Mouse (Mus musculus) lung, postnatal 0 days (tissue): Measurements from ENCODE around the gene Actl7a. TPM values are rescaled to one million over a fixed set of nuclear protein-coding genes. Genes with fewer than 3 reads are reported as not detected.
A peak's percentile ranks its signal among the peaks of the same experiment; 100 is the strongest.

Experiments used
- ATAC-seq: fragments of 200-750 bp; cut with Nextera tagmentation; 2 replicates; pipeline ENCODE4 v1.8.0; 2017; ENCODE audit warnings: moderate library complexity
- DNase-seq: peaks from one replicate; pipeline ENCODE4 v3.0.0-alpha.2; 2016; ENCODE audit warnings: low spot score
- H3K27ac ChIP-seq: fragments of 300-500 bp; sonication (generic); 2 replicates; pipeline ENCODE4 v1.5.1; 2014; ENCODE audit warnings: antibody characterized with exemption, mild to moderate bottlenecking, low read length, mixed read lengths
- H3K27me3 ChIP-seq: fragments of 300-500 bp; sonication (generic); replicated peaks from 2 replicates; pipeline ENCODE4 v1.6.1; 2014; ENCODE audit warnings: low read length, mixed read lengths; ENCODE audit not compliant: insufficient read depth
- H3K36me3 ChIP-seq: fragments of 300-500 bp; sonication (generic); 2 replicates; pipeline ENCODE4 v1.6.1; 2014; ENCODE audit warnings: low read length, mixed read lengths; ENCODE audit not compliant: insufficient read depth
- H3K4me1 ChIP-seq: fragments of 300-500 bp; sonication (generic); 2 replicates; pipeline ENCODE4 v1.6.1; 2014; ENCODE audit warnings: antibody characterized with exemption, low read depth, low read length, mixed read lengths; ENCODE audit not compliant: insufficient read depth
- H3K4me2 ChIP-seq: fragments of 300-500 bp; sonication (generic); replicated peaks from 2 replicates; pipeline ENCODE4 v1.6.1; 2014; ENCODE audit warnings: low read depth, mild to moderate bottlenecking, low read length, moderate library complexity, mixed read lengths
- H3K4me3 ChIP-seq: fragments of 300-500 bp; sonication (generic); 2 replicates; pipeline ENCODE4 v1.5.1; 2014; ENCODE audit warnings: low read depth, low read length
- H3K9ac ChIP-seq: fragments of 300-500 bp; sonication (generic); replicated peaks from 2 replicates; pipeline ENCODE4 v1.6.1; 2014; ENCODE audit warnings: low read depth, mild to moderate bottlenecking
- H3K9me3 ChIP-seq: fragments of 300-500 bp; sonication (generic); 2 replicates; pipeline ENCODE4 v1.6.1; 2016; ENCODE audit warnings: low read length, mixed read lengths
- CTCF ChIP-seq: IDR thresholded peaks from 2 replicates; pipeline ENCODE4 v1.5.1; 2016; ENCODE audit warnings: antibody characterized with exemption, mild to moderate bottlenecking
- EP300 ChIP-seq: IDR thresholded peaks from 2 replicates; pipeline ENCODE4 v1.6.1; 2016; ENCODE audit warnings: antibody characterized with exemption, mild to moderate bottlenecking, control low read depth
- WGBS: fragments of 180-500 bp; shearing (Covaris S2); extraction: QIAGEN DNeasy Blood & Tissue Kit; methylation state at CpG from one replicate; pipeline ENCODE4 v1.1.7; 2014; 5-methylcytosine and 5-hydroxymethylcytosine counted together
- polyA plus RNA-seq: library from polyadenylated mRNA; unstranded; fragments of >200 nt; fragmentation: Nextera tagmentation; extraction: Ambion mirVana; gene quantifications from 2 replicates; pipeline ENCODE4 v1.2.1, GENCODE M21; 2015

The Actl7a gene
- polyA plus RNA-seq, 1 experiment from 2014 or later: not detected

DNA sequence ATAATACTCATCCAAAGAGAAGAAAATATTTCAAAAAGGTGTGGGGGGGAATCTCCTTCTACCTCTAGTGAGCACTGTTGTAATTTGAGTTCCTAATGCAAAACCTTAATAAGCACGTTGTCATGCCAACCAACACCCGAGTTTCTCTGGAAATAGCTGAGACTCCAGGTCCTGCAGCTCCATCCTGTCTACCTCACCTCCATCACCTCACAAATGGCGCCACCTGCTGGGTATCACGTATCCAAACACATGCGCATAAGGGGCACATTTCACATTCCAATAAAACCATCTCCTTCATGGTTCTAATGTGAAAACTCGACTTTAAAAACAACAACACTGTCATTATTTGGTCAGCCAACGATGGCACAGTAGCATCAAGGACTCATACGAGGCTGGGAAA is 17.4 kb upstream of the Actl7a start:
- no peaks in the 10 kb centered on the region for H3K36me3 ChIP-seq
- DNase-seq (peak; percentile 25), ATAC-seq (no peak)
- no peaks in the 10 kb centered on the region for H3K27me3 ChIP-seq
- no peak overlapping the region for H3K4me2 ChIP-seq
- TF ChIP-seq CTCF (peak; percentile 53), EP300 (no peak)
- no peak overlapping the region for H3K9ac ChIP-seq
- no peaks in the 10 kb centered on the region for H3K4me1 ChIP-seq
- H3K4me3 ChIP-seq: no peak overlapping the region
- H3K27ac ChIP-seq: no peak overlapping the region
- WGBS: 49% methylated on average over 8 of the region's 8 CpGs
- no peaks in the 10 kb centered on the region for H3K9me3 ChIP-seq

DNA sequence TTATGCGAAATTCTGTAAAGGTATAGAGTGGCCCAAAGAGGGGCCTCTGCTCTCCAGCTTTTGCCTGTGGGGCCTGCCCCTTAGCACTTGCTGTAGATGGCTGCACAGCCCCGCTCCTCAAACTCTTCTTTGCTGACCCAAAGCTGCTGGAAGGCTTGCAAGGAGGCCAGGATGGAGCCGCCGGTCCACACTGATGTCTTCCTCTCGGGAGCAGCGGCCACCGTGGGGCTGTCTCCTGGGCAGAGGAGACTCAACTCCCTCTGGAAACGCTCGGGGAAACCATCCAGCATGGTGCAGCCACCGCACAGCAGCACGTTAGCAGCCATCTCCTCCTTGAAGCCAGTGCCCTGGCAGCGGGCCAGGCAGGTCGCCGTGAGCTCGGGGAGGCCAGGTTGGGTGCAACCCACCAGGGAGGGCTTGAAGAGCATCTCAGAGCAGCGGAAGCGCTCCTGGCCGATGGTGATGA is 3.2 kb upstream of the Actl7a start, which contains the start of gene Gm26657:
Gene Gm26657 (plus strand): TSS at position 51 of the 466 bp plus-strand sequence.
- H3K36me3 ChIP-seq: no peaks in the 10 kb centered on the region
- no peak within 1 kb of the TSS for H3K9ac ChIP-seq
- H3K4me1 ChIP-seq: no peaks in the 10 kb centered on the region
- TF ChIP-seq EP300 (no peak), CTCF (no peak)
- H3K9me3 ChIP-seq: no peaks in the 10 kb centered on the region
- no peak for DNase-seq
- H3K27me3 ChIP-seq: no peaks in the 10 kb centered on the region
- WGBS: 78% methylated on average over 18 of the region's 18 CpGs
- H3K27ac ChIP-seq: no peak within 1 kb of the TSS
- no peak within 1 kb of the TSS for H3K4me2 ChIP-seq
- ATAC-seq: no peak
- no peak within 1 kb of the TSS for H3K4me3 ChIP-seq

DNA sequence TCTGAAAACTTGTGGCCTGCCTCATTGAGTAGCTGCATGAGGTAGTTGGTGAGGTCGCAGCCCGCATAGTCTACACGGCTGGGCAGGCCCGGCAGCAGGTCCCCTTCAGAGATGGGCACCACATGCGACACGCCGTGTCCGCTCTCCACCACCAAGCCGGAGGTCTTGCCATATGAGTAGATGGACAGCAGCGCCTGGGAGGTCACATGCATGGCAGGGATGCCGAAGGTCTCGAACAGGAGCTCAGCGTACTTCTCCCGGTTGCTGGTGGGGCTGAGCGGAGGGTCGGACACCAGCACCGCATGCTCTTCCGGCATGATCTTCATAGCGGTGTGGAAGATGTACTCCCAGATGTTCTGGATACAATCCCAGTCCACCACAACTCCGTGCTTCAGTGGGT is 2.6 kb upstream of the Actl7a start:
- WGBS: 94% methylated on average over 20 of the region's 20 CpGs
- H3K4me2 ChIP-seq: no peak overlapping the region
- H3K27me3 ChIP-seq: no peaks in the 10 kb centered on the region
- TF ChIP-seq CTCF (no peak), EP300 (no peak)
- H3K36me3 ChIP-seq: no peaks in the 10 kb centered on the region
- H3K4me1 ChIP-seq: no peaks in the 10 kb centered on the region
- DNase-seq (no peak), ATAC-seq (no peak)
- no peak overlapping the region for H3K4me3 ChIP-seq
- no peaks in the 10 kb centered on the region for H3K9me3 ChIP-seq
- H3K9ac ChIP-seq: no peak overlapping the region
- H3K27ac ChIP-seq: no peak overlapping the region

DNA sequence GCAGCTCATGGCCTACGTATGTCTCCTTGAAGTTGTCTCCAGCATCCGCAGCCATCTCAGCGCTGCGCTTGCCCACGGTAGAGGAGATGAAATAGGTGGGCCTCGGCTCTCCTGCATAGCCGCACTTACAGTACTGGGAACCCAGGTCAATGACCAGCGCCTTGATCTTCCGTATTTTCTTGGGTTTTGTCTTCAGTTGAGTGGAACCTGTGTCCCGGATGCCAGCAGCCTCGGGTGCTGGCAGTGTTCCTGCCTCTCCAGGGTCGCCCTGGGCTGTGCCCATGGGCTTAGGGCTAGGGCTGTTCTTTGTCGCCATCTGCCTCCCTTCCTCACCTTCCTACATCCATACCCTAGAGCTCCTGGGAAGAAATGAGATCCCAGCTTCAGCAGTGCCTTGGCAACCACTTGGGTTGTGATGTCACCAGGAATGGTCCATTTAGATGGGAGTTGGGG is 2.1 kb upstream of the Actl7a start, which contains the start of gene Actl7b:
Gene Actl7b (minus strand): TSS at position 403 of the 453 bp plus-strand sequence.
- Histone ChIP-seq H3K9me3 (no peaks in the 10 kb centered on the region), H3K4me1 (no peaks in the 10 kb centered on the region), H3K36me3 (no peaks in the 10 kb centered on the region), H3K27ac (no peak within 1 kb of the TSS), H3K4me3 (no peak within 1 kb of the TSS), H3K9ac (no peak within 1 kb of the TSS), H3K27me3 (no peaks in the 10 kb centered on the region), H3K4me2 (no peak within 1 kb of the TSS)
- ATAC-seq: no peak
- 92% methylated on average over 13 of the region's 13 CpGs for WGBS
- DNase-seq: no peak
- TF ChIP-seq CTCF (no peak), EP300 (no peak)

DNA sequence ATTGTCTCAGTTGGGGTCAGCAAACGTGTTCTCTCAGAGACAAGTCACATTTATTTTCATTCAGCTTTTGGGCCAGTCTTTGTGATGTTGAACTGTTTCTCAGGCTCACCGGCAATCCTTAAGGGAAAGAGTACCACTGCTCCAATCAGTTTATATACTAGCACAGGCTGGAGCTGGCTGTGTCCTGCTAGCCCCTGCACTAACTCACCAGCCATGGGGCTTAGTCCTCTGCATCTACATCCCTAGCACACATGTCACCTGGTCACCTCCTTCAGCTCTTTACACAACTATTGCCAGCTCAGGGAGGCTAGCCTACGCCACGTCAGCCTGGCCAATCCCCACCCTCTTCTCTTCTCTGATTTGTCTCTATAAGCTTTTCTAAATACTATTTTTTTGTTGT is 515 bp upstream of the Actl7a start:
- Histone ChIP-seq H3K9ac (no peak overlapping the region), H3K27ac (no peak overlapping the region), H3K36me3 (no peaks in the 10 kb centered on the region), H3K9me3 (no peaks in the 10 kb centered on the region), H3K4me2 (no peak overlapping the region), H3K4me3 (no peak overlapping the region), H3K27me3 (no peaks in the 10 kb centered on the region), H3K4me1 (no peaks in the 10 kb centered on the region)
- no peak for DNase-seq
- ATAC-seq: no peak
- WGBS: 85% methylated on average over 4 of the region's 4 CpGs
- no peak for TF ChIP-seq CTCF
- no peak for TF ChIP-seq EP300

DNA sequence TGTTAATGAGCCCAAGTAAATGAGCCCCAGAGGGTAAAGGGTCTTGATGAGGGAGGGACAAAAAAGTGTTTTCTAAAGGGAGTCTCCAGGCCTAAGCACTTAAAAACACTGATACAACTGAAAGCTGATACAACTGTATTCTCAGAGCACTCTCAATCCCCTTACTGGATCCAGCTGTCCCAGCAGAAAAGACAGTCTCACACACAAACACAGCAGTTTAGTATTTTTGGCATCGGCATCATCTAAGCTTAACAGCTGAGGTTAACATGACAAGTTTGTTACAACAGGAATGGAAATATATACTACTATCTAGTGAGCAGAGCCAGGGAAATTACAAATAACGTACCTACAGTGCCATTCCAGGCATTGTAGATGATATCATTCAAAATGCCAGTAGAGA is 3.1 kb downstream of the Actl7a start:
- DNase-seq (no peak), ATAC-seq (no peak)
- no peaks in the 10 kb centered on the region for H3K4me1 ChIP-seq
- H3K4me2 ChIP-seq: no peak overlapping the region
- no peak overlapping the region for H3K4me3 ChIP-seq
- H3K9ac ChIP-seq: no peak overlapping the region
- no peaks in the 10 kb centered on the region for H3K9me3 ChIP-seq
- H3K27me3 ChIP-seq: no peaks in the 10 kb centered on the region
- TF ChIP-seq CTCF: no peak
- TF ChIP-seq EP300: no peak
- WGBS: 87% methylated on average over 2 of the region's 2 CpGs
- no peak overlapping the region for H3K27ac ChIP-seq
- peaks cover 6% of the 10 kb centered on the region; the same call in 1 of the 2 replicates for H3K36me3 ChIP-seq

DNA sequence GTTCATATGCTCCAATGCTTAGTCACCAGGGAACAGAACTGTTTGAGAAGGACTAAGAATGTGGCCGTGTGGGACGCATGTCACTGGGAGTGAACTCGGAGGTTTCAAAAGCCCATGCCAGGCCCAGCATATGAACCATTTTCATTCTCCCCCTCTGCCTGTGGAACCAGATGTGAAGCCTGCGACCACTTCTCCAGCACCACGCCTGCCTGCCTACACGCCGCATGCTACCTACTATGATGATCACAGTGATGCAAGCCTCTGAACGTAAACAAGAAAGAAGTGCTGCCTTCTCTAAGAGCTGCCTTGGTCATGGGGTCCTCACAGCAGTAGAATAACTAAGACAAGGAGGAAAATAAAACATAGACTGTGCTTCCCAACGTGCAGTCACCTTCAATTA is 4.2 kb downstream of the Actl7a start:
- Histone ChIP-seq H3K27me3 (no peaks in the 10 kb centered on the region), H3K9me3 (no peaks in the 10 kb centered on the region), H3K4me1 (no peaks in the 10 kb centered on the region), H3K4me3 (no peak overlapping the region), H3K9ac (no peak overlapping the region), H3K36me3 (peaks cover 8% of the 10 kb centered on the region; the same call in 1 of the 2 replicates), H3K27ac (no peak overlapping the region), H3K4me2 (no peak overlapping the region)
- DNase-seq (no peak), ATAC-seq (no peak)
- TF ChIP-seq CTCF (no peak), EP300 (no peak)
- WGBS: 94% methylated on average over 9 of the region's 9 CpGs
